Mouse (Mus musculus): Measurements from ENCODE around the gene Armc3. TPM values are rescaled to one million over a fixed set of nuclear protein-coding genes. Genes with fewer than 3 reads are reported as not detected.
"Not testable (repeated sequence)": the region's sequence is repeated elsewhere in the genome, so short reads cannot be mapped to it uniquely, and the experiment has no call there.

Armc3 gene
- polyA plus RNA-seq, 1 experiment: not detected

GRCm38 (mm10) chr2:19301251-19301650 lies 102.1 kb downstream of the Armc3 start:
- TF ChIP-seq GATA1 (IDR thresholded peaks at IDR 0.05; ENCODE audit: low read length): no peak
- no peak for TF ChIP-seq TAL1 (IDR thresholded peaks at IDR 0.05; ENCODE audit: low read length)

GRCm38 (mm10) chr2:19303087-19303486 lies 104.0 kb downstream of the Armc3 start:
- H3K9me3 ChIP-seq (ENCODE audit: control insufficient read depth, low read length); H3K27me3 ChIP-seq (ENCODE audit: control insufficient read depth); H3K4me3 ChIP-seq (replicated peaks); H3K36me3 ChIP-seq (ENCODE audit: control insufficient read depth); H3K4me1 ChIP-seq (ENCODE audit: control insufficient read depth): not testable (repeated sequence)

More at GRCm38 (mm10) chr2:19301251-19301650, 102.1 kb downstream of the Armc3 start:
- Histone ChIP-seq H3K9me3 (ENCODE audit: control insufficient read depth, low read length) (no peaks in the 10 kb centered on the region), H3K4me1 (ENCODE audit: control insufficient read depth) (no peaks in the 10 kb centered on the region), H3K4me3 (replicated peaks) (no peak overlapping the region), H3K36me3 (ENCODE audit: control insufficient read depth) (no peaks in the 10 kb centered on the region), H3K27me3 (ENCODE audit: control insufficient read depth) (no peaks in the 10 kb centered on the region)

- Histone ChIP-seq H3K27me3 (ENCODE audit: control insufficient read depth) (no peaks in the 10 kb centered on the region), H3K9me3 (ENCODE audit: control insufficient read depth, low read length) (no peaks in the 10 kb centered on the region), H3K4me3 (replicated peaks) (no peak overlapping the region), H3K36me3 (ENCODE audit: control insufficient read depth) (no peaks in the 10 kb centered on the region), H3K4me1 (ENCODE audit: control insufficient read depth) (no peaks in the 10 kb centered on the region)
- TF ChIP-seq GATA1 (IDR thresholded peaks at IDR 0.05; ENCODE audit: low read length) (no peak), TAL1 (IDR thresholded peaks at IDR 0.05; ENCODE audit: low read length) (no peak)
Measured at GRCm38 (mm10) chr2:19310498-19310897, 111.4 kb downstream of the Armc3 start.

GRCm38 (mm10) chr2:19316056-19316455 lies 117.0 kb downstream of the Armc3 start:
- Histone ChIP-seq H3K36me3 (ENCODE audit: control insufficient read depth) (no peaks in the 10 kb centered on the region), H3K9me3 (ENCODE audit: control insufficient read depth, low read length) (no peaks in the 10 kb centered on the region), H3K4me1 (ENCODE audit: control insufficient read depth) (no peaks in the 10 kb centered on the region), H3K4me3 (replicated peaks) (no peak overlapping the region), H3K27me3 (ENCODE audit: control insufficient read depth) (no peaks in the 10 kb centered on the region)
- TF ChIP-seq TAL1 (IDR thresholded peaks at IDR 0.05; ENCODE audit: low read length) (no peak), GATA1 (IDR thresholded peaks at IDR 0.05; ENCODE audit: low read length) (no peak)

- Histone ChIP-seq H3K9me3 (ENCODE audit: control insufficient read depth, low read length) (no peaks in the 10 kb centered on the region), H3K27me3 (ENCODE audit: control insufficient read depth) (no peaks in the 10 kb centered on the region), H3K36me3 (ENCODE audit: control insufficient read depth) (no peaks in the 10 kb centered on the region), H3K4me1 (ENCODE audit: control insufficient read depth) (no peaks in the 10 kb centered on the region), H3K4me3 (replicated peaks) (no peak overlapping the region)
- TF ChIP-seq GATA1 (IDR thresholded peaks at IDR 0.05; ENCODE audit: low read length) (no peak), TAL1 (IDR thresholded peaks at IDR 0.05; ENCODE audit: low read length) (no peak)
Measured at GRCm38 (mm10) chr2:19316691-19317090, 117.6 kb downstream of the Armc3 start.

GRCm38 (mm10) chr2:19317151-19317812 lies 118.2 kb downstream of the Armc3 start:
- not testable (repeated sequence) for H3K9me3 ChIP-seq (ENCODE audit: control insufficient read depth, low read length); H3K27me3 ChIP-seq (ENCODE audit: control insufficient read depth); H3K36me3 ChIP-seq (ENCODE audit: control insufficient read depth); H3K4me1 ChIP-seq (ENCODE audit: control insufficient read depth); H3K4me3 ChIP-seq (replicated peaks)

GRCm38 (mm10) chr2:19318499-19318898 lies 119.4 kb downstream of the Armc3 start:
- H3K9me3 ChIP-seq (ENCODE audit: control insufficient read depth, low read length): no peaks in the 10 kb centered on the region
- no peak overlapping the region for H3K4me3 ChIP-seq (replicated peaks)
- TF ChIP-seq TAL1 (IDR thresholded peaks at IDR 0.05; ENCODE audit: low read length): no peak
- TF ChIP-seq GATA1 (IDR thresholded peaks at IDR 0.05; ENCODE audit: low read length): no peak
- no peaks in the 10 kb centered on the region for H3K36me3 ChIP-seq (ENCODE audit: control insufficient read depth)
- no peaks in the 10 kb centered on the region for H3K27me3 ChIP-seq (ENCODE audit: control insufficient read depth)
- H3K4me1 ChIP-seq (ENCODE audit: control insufficient read depth): no peaks in the 10 kb centered on the region

- Histone ChIP-seq H3K4me3 (replicated peaks) (no peak overlapping the region), H3K36me3 (ENCODE audit: control insufficient read depth) (no peaks in the 10 kb centered on the region), H3K9me3 (ENCODE audit: control insufficient read depth, low read length) (no peaks in the 10 kb centered on the region), H3K4me1 (ENCODE audit: control insufficient read depth) (no peaks in the 10 kb centered on the region), H3K27me3 (ENCODE audit: control insufficient read depth) (no peaks in the 10 kb centered on the region)
- TF ChIP-seq GATA1 (IDR thresholded peaks at IDR 0.05; ENCODE audit: low read length) (no peak), TAL1 (IDR thresholded peaks at IDR 0.05; ENCODE audit: low read length) (no peak)
Measured at GRCm38 (mm10) chr2:19319284-19319683, 120.2 kb downstream of the Armc3 start.

- Histone ChIP-seq H3K27me3 (ENCODE audit: control insufficient read depth) (no peaks in the 10 kb centered on the region), H3K4me1 (ENCODE audit: control insufficient read depth) (no peaks in the 10 kb centered on the region), H3K9me3 (ENCODE audit: control insufficient read depth, low read length) (no peaks in the 10 kb centered on the region), H3K36me3 (ENCODE audit: control insufficient read depth) (no peaks in the 10 kb centered on the region), H3K4me3 (replicated peaks) (no peak overlapping the region)
- TF ChIP-seq TAL1 (IDR thresholded peaks at IDR 0.05; ENCODE audit: low read length) (no peak), GATA1 (IDR thresholded peaks at IDR 0.05; ENCODE audit: low read length) (no peak)
Measured at GRCm38 (mm10) chr2:19322448-19322847, 123.3 kb downstream of the Armc3 start.

- Histone ChIP-seq H3K27me3 (ENCODE audit: control insufficient read depth) (no peaks in the 10 kb centered on the region), H3K9me3 (ENCODE audit: control insufficient read depth, low read length) (no peaks in the 10 kb centered on the region), H3K4me1 (ENCODE audit: control insufficient read depth) (no peaks in the 10 kb centered on the region), H3K4me3 (replicated peaks) (no peak overlapping the region), H3K36me3 (ENCODE audit: control insufficient read depth) (no peaks in the 10 kb centered on the region)
- TF ChIP-seq GATA1 (IDR thresholded peaks at IDR 0.05; ENCODE audit: low read length) (no peak), TAL1 (IDR thresholded peaks at IDR 0.05; ENCODE audit: low read length) (no peak)
Measured at GRCm38 (mm10) chr2:19326376-19326775, 127.3 kb downstream of the Armc3 start.
